Comparison of ENCODE assay signal across 8 mouse cellular contexts in the genomic region with DNA sequence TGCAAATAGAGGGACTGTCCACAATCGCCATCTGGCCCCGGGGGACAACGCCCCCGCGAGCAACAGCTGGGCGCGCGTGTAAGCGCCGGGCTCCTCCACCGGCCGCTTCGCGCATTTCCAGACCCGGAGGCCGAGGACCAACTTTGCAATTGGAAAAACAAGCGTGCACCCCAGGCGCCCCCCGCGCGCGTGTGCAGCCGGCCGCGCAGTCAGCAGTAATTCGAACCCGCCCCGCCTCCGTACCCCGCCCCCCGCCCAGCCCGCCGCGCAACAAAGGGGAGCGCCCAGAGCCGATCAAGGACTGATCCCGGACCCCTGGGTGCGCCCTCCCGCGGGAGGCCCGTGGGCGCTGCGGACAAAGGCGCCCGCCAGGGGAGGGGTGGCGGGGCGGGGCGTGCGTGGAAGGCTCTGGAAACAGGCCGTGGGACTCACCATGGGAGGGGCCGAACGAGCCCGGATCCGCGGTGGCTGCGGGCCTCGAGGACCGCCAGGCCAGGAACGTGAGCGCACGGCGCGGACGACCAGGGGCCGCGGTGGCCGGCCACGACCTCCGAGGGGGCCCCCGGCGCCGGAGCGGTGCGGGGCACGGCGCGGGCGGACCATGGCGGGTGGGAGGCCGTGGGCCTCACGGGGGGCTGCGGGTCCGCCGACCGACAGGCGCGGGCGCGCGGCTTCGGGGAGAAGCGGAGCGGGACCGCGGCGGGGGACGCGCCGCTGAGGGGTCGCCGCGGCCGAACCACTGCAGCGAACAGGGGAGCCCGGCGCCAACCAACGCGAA. TPM values are rescaled to one million over a fixed set of nuclear protein-coding genes. Genes with fewer than 3 reads are reported as not detected.
A peak's percentile ranks its signal among the peaks of the same experiment; 100 is the strongest.
DNase-seq lines count a peak whose midpoint lies in the region; ATAC-seq and TF ChIP-seq lines count a peak whose summit lies in the region.

No protein-coding gene starts in this region.

- DNase-seq in layer of hippocampus, adult 11-12 months (ENCODE audit: low spot score): peak; percentile 66
- no peak for DNase-seq in layer of hippocampus, adult 9-11 months
- DNase-seq in liver, adult 2 months (ENCODE audit: extremely low read depth, low read depth, low spot score): peak; percentile 45
- DNase-seq in thymus, adult 2 months: peak; percentile 58

- peak overlapping the region; percentile 77 for H3ac ChIP-seq in myocyte (ENCODE audit: control insufficient read depth, insufficient read length)

- no peak for TF ChIP-seq CTCF in liver, adult 2 months (IDR thresholded peaks at IDR 0.05; ENCODE audit: low read depth, low read length)
- no peak for TF ChIP-seq CTCF in thymus, adult 2 months (IDR thresholded peaks at IDR 0.05; ENCODE audit: borderline replicate concordance, control insufficient read depth, extremely low read depth, insufficient read depth, low read length, poor library complexity)

- peaks cover 5% of the 10 kb centered on the region; the same call in 1 of the 2 replicates for H3K79me2 ChIP-seq in liver, adult 2 months (ENCODE audit: control insufficient read depth, insufficient read depth, low read length)
- H3K79me2 ChIP-seq in myocyte (ENCODE audit: control insufficient read depth, insufficient read depth): peaks cover 44% of the 10 kb centered on the region

- peak overlapping the region; percentile 91 for H3K4me3 ChIP-seq in forebrain, embryonic 16.5 days (replicated peaks; ENCODE audit: low read length)
- peak overlapping the region; percentile 93 for H3K4me3 ChIP-seq in hindbrain, embryonic 13.5 days
- peak overlapping the region; percentile 89 for H3K4me3 ChIP-seq in liver, adult 2 months (ENCODE audit: insufficient read depth, low read depth, low read length)
- H3K4me3 ChIP-seq in myocyte: peak overlapping the region; percentile 19
- peak overlapping the region; percentile 84 for H3K4me3 ChIP-seq in thymus, adult 2 months (ENCODE audit: control insufficient read depth, insufficient read depth, low read length)

- H3K36me3 ChIP-seq in forebrain, embryonic 16.5 days (ENCODE audit: control insufficient read depth, insufficient read depth): peaks cover 11% of the 10 kb centered on the region
- peaks cover 24% of the 10 kb centered on the region for H3K36me3 ChIP-seq in hindbrain, embryonic 13.5 days
- no peaks in the 10 kb centered on the region for H3K36me3 ChIP-seq in liver, adult 2 months (ENCODE audit: control insufficient read depth, insufficient read depth, low read length)
- no peaks in the 10 kb centered on the region for H3K36me3 ChIP-seq in myocyte (ENCODE audit: control insufficient read depth, insufficient read depth)
- H3K36me3 ChIP-seq in thymus, adult 2 months (ENCODE audit: control insufficient read depth, insufficient read depth, low read length): peaks cover 7% of the 10 kb centered on the region; the same call in 1 of the 2 replicates

- H3K27me3 ChIP-seq in forebrain, embryonic 16.5 days (replicated peaks; ENCODE audit: control insufficient read depth, insufficient read depth, low read length): no peaks in the 10 kb centered on the region
- no peaks in the 10 kb centered on the region for H3K27me3 ChIP-seq in hindbrain, embryonic 13.5 days
- H3K27me3 ChIP-seq in liver, adult 2 months (ENCODE audit: control insufficient read depth, insufficient read depth, low read length): no peaks in the 10 kb centered on the region
- no peaks in the 10 kb centered on the region for H3K27me3 ChIP-seq in myocyte (ENCODE audit: control insufficient read depth, insufficient read depth, insufficient read length)
- H3K27me3 ChIP-seq in thymus, adult 2 months (ENCODE audit: control insufficient read depth, insufficient read depth, low read length): no peaks in the 10 kb centered on the region

- no peaks in the 10 kb centered on the region for H3K9me3 ChIP-seq in forebrain, embryonic 16.5 days (ENCODE audit: control insufficient read depth, low read length)
- no peaks in the 10 kb centered on the region for H3K9me3 ChIP-seq in hindbrain, embryonic 13.5 days

- TF ChIP-seq POLR2A in liver, adult 2 months (IDR thresholded peaks at IDR 0.05; ENCODE audit: extremely low read depth, insufficient read depth, low read length): no peak
- peak; percentile 31 for TF ChIP-seq POLR2A in myocyte (IDR thresholded peaks at IDR 0.05; ENCODE audit: insufficient read length, low read depth)
- TF ChIP-seq POLR2A in thymus, adult 2 months (IDR thresholded peaks at IDR 0.05; ENCODE audit: control insufficient read depth, extremely low read depth, insufficient read depth, low read length, poor library complexity): peak; percentile 33; the same call in 1 of the 2 replicates

- H3K4me2 ChIP-seq in forebrain, embryonic 16.5 days (ENCODE audit: low read length): peak overlapping the region; percentile 95
- peak overlapping the region; percentile 98 for H3K4me2 ChIP-seq in hindbrain, embryonic 13.5 days
- peak overlapping the region; percentile 92 for H3K4me2 ChIP-seq in myocyte (ENCODE audit: low read depth)

- peak overlapping the region; percentile 99 for H3K9ac ChIP-seq in forebrain, embryonic 16.5 days (replicated peaks; ENCODE audit: low read depth, low read length)
- H3K9ac ChIP-seq in hindbrain, embryonic 13.5 days: peak overlapping the region; percentile 99
- peak overlapping the region; percentile 99 for H3K9ac ChIP-seq in liver, adult 2 months (ENCODE audit: low read depth, low read length)

- H3K4me1 ChIP-seq in forebrain, embryonic 16.5 days (replicated peaks; ENCODE audit: control insufficient read depth, insufficient read depth, low read length): peaks cover 44% of the 10 kb centered on the region
- H3K4me1 ChIP-seq in hindbrain, embryonic 13.5 days (replicated peaks): peaks cover 52% of the 10 kb centered on the region
- H3K4me1 ChIP-seq in liver, adult 2 months (ENCODE audit: control insufficient read depth, insufficient read depth, low read length): peaks cover 19% of the 10 kb centered on the region
- peaks cover 18% of the 10 kb centered on the region for H3K4me1 ChIP-seq in thymus, adult 2 months (replicated peaks; ENCODE audit: control insufficient read depth, insufficient read depth, low read length)

- under 1% methylated on average over 94 of the region's 108 CpGs for WGBS in forebrain, embryonic 16.5 days
- WGBS in hindbrain, embryonic 13.5 days: under 1% methylated on average over 100 of the region's 108 CpGs
- WGBS in liver, adult 2 months: under 1% methylated on average over 103 of the region's 108 CpGs
- under 1% methylated on average over 105 of the region's 108 CpGs for WGBS in thymus, adult 2 months

- peak; percentile 28; the same call in 1 of the 2 replicates for ATAC-seq in cerebellum, adult (ENCODE audit: insufficient number of reproducible peaks, low FRiP score, low TSS enrichment)
- peak; percentile 18 for ATAC-seq in forebrain, embryonic 16.5 days
- ATAC-seq in hindbrain, embryonic 13.5 days (ENCODE audit: low FRiP score): peak; percentile 34

- peak overlapping the region; percentile 100 for H3K27ac ChIP-seq in forebrain, embryonic 16.5 days (ENCODE audit: low read length)
- peak overlapping the region; percentile 100 for H3K27ac ChIP-seq in hindbrain, embryonic 13.5 days
- peak overlapping the region; percentile 94 for H3K27ac ChIP-seq in liver, adult 2 months (replicated peaks; ENCODE audit: insufficient read depth, low read depth, low read length)
- H3K27ac ChIP-seq in thymus, adult 2 months (ENCODE audit: control insufficient read depth, insufficient read depth, low read length): peak overlapping the region; percentile 39; the same call in 1 of the 2 replicates

TF ChIP-seq in myocyte, 11 proteins besides CTCF, POLR2A, EP300 and RAD21 (continues in another document):
- no peak for TF ChIP-seq SRF (IDR thresholded peaks at IDR 0.05; ENCODE audit: control insufficient read depth, insufficient read length, low read depth)
- TF ChIP-seq MYOG (IDR thresholded peaks at IDR 0.05; ENCODE audit: control insufficient read depth in 1 of 3, insufficient read depth in 1 of 3, insufficient read length in 2 of 3, low read depth in 2 of 3): peak; percentile 37 to 88 (median 83)
- TF ChIP-seq MYOD1 (IDR thresholded peaks at IDR 0.05; ENCODE audit: control insufficient read depth in 1 of 3, insufficient read length in 2 of 3, low read depth in 2 of 3): peak in 2 of 3 experiments; percentile 42 to 87

RNA-seq across cellular contexts. Expression of a gene that starts 0.5 kb away (rescaled TPM):
- polyA plus RNA-seq in forebrain, embryonic 16.5 days (2015; fragmentation: Nextera tagmentation; extraction: Ambion mirVana): 551 and 582 TPM in 2 replicates
- 495 and 503 TPM in 2 replicates for polyA plus RNA-seq in hindbrain, embryonic 13.5 days (2015; fragmentation: Nextera tagmentation; extraction: Ambion mirVana)
- total RNA-seq in liver, adult 2 months (2014; rRNA removed): 17.0 and 32.8 TPM in 2 replicates
- polyA plus RNA-seq in liver, adult 2 months (2012; rRNA removed): 76.1 and 91.6 TPM in 2 replicates
- 298 TPM for polyA plus RNA-seq in myocyte (2012; fragmentation: generic; extraction: Trizol)
- 316 and 338 TPM in 2 replicates for polyA plus RNA-seq in thymus, adult 2 months (2012; rRNA removed)

RNA-seq across cellular contexts. Expression of a gene that starts 12.2 kb away (rescaled TPM):
- polyA plus RNA-seq in forebrain, embryonic 16.5 days (2015; fragmentation: Nextera tagmentation; extraction: Ambion mirVana): 29.4 and 32.6 TPM in 2 replicates
- polyA plus RNA-seq in hindbrain, embryonic 13.5 days (2015; fragmentation: Nextera tagmentation; extraction: Ambion mirVana): 34.1 and 35.8 TPM in 2 replicates
- total RNA-seq in liver, adult 2 months (2014; rRNA removed): 20.8 and 24.0 TPM in 2 replicates
- 42.5 and 45.7 TPM in 2 replicates for polyA plus RNA-seq in liver, adult 2 months (2012; rRNA removed)
- polyA plus RNA-seq in myocyte (2012; fragmentation: generic; extraction: Trizol): 47.9 TPM
- 110 and 135 TPM in 2 replicates for polyA plus RNA-seq in thymus, adult 2 months (2012; rRNA removed)

RNA-seq across cellular contexts. Expression of a gene that starts 20.2 kb away (rescaled TPM):
- 121 and 122 TPM in 2 replicates for polyA plus RNA-seq in forebrain, embryonic 16.5 days (2015; fragmentation: Nextera tagmentation; extraction: Ambion mirVana)
- 108 and 112 TPM in 2 replicates for polyA plus RNA-seq in hindbrain, embryonic 13.5 days (2015; fragmentation: Nextera tagmentation; extraction: Ambion mirVana)
- 20.2 and 31.5 TPM in 2 replicates for total RNA-seq in liver, adult 2 months (2014; rRNA removed)
- polyA plus RNA-seq in liver, adult 2 months (2012; rRNA removed): 81.1 and 91.6 TPM in 2 replicates
- 53.8 TPM for polyA plus RNA-seq in myocyte (2012; fragmentation: generic; extraction: Trizol)
- polyA plus RNA-seq in thymus, adult 2 months (2012; rRNA removed): 138 and 151 TPM in 2 replicates

RNA-seq across cellular contexts. Expression of a gene that starts 20.3 kb away (rescaled TPM):
- polyA plus RNA-seq in forebrain, embryonic 16.5 days (2015; fragmentation: Nextera tagmentation; extraction: Ambion mirVana): 103 and 110 TPM in 2 replicates
- 86.8 and 93.7 TPM in 2 replicates for polyA plus RNA-seq in hindbrain, embryonic 13.5 days (2015; fragmentation: Nextera tagmentation; extraction: Ambion mirVana)
- 23.9 and 35.4 TPM in 2 replicates for total RNA-seq in liver, adult 2 months (2014; rRNA removed)
- 93.9 and 106 TPM in 2 replicates for polyA plus RNA-seq in liver, adult 2 months (2012; rRNA removed)
- polyA plus RNA-seq in myocyte (2012; fragmentation: generic; extraction: Trizol): 200 TPM
- 91.4 and 120 TPM in 2 replicates for polyA plus RNA-seq in thymus, adult 2 months (2012; rRNA removed)

RNA-seq across cellular contexts. Expression of a gene that starts 23.4 kb away (rescaled TPM):
- polyA plus RNA-seq in forebrain, embryonic 16.5 days (2015; fragmentation: Nextera tagmentation; extraction: Ambion mirVana): 158 and 166 TPM in 2 replicates
- polyA plus RNA-seq in hindbrain, embryonic 13.5 days (2015; fragmentation: Nextera tagmentation; extraction: Ambion mirVana): 142 and 147 TPM in 2 replicates
- 11.6 and 16.6 TPM in 2 replicates for total RNA-seq in liver, adult 2 months (2014; rRNA removed)
- polyA plus RNA-seq in liver, adult 2 months (2012; rRNA removed): 114 TPM in 2 replicates
- polyA plus RNA-seq in myocyte (2012; fragmentation: generic; extraction: Trizol): 57.4 TPM
- 220 and 266 TPM in 2 replicates for polyA plus RNA-seq in thymus, adult 2 months (2012; rRNA removed)

Comparison
In these comparisons a context has a peak if more than half of its experiments do, and no peak if none do; other contexts are left out.
1. H3K27ac ChIP-seq: peak in every context shown above with its lines; median percentile 100 in forebrain, embryonic 16.5 days; 100 in hindbrain, embryonic 13.5 days; 94 in liver, adult 2 months; 39 in thymus, adult 2 months.
2. H3K4me3 ChIP-seq: peak in every context shown above with its lines; median percentile 93 in hindbrain, embryonic 13.5 days; 91 in forebrain, embryonic 16.5 days; 89 in liver, adult 2 months; 84 in thymus, adult 2 months; 19 in myocyte.